Mouse (Mus musculus) small intestine, adult 2 months (tissue): Measurements from ENCODE around the gene Myh3.

ENCODE experiments used
- CTCF ChIP-seq: fragments of 200-500 bp; IDR thresholded peaks from 2 replicates; pipeline ENCODE4 v1.5.1; 2012; ENCODE audit warnings: low read depth, mild to moderate bottlenecking, control low read depth, inconsistent platforms, low read length, moderate library complexity, mixed read lengths; ENCODE audit not compliant: insufficient replicate concordance, insufficient read length; ENCODE audit errors: extremely low read depth
- POLR2A ChIP-seq: fragments of 200-500 bp; IDR thresholded peaks from 2 replicates; pipeline ENCODE4 v1.6.1; 2012; ENCODE audit warnings: low read depth, mild to moderate bottlenecking, control low read depth, inconsistent platforms, low read length, moderate library complexity

DNA sequence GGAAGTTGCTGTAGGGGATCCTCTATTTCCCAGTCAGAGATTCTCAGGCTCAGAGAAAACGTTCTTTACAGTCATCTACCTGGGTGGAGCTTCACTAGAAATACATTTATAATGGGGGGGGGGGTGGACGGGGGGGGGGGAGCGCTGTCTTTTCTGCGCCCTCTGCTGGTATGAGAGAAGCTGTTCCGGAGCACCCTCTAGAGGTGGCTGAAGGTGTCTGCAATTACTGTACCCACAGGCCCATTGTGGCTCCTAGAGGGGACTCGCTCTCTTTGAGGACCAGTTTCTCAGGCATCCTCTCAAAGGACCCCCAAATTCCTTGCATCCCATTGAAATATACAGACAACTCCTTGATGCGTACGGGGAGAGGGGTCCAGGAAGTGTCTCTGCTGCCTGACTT is 23.6 kb downstream of the Myh3 start:
- peak; percentile 66 for TF ChIP-seq CTCF
- TF ChIP-seq POLR2A, result no peak
